Mouse (Mus musculus): ENCODE results near the gene 4930402F06Rik.

DNA sequence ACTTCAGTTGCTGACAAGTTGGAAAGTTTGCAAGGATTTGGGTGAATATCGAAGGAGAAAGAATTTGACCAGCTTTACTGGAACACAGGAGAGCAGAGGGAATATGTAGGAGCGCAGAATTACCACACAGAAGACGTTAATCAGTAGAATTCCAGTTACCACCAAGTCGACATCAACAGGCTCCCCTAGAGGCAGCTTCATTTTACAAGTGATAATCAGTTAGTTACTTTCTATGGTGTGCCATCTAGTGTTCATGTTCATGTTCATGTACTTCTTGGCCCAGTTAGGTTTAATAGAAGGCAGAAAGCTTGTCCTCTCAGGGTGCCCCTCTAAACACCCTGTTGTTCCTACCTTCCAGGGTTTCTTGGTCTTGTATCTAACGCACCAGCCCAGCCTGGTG, 47.8 kb downstream of the 4930402F06Rik start:
- peak; percentile 29; the same call in 1 of the 2 replicates for TF ChIP-seq CTCF (IDR thresholded peaks at IDR 0.05; ENCODE audit: borderline replicate concordance, extremely low read depth, insufficient read depth, insufficient read length)
- no peak for TF ChIP-seq POLR2A (IDR thresholded peaks at IDR 0.05; ENCODE audit: borderline replicate concordance, extremely low read depth, insufficient read depth, insufficient read length, poor library complexity, severe bottlenecking)
